Mouse (Mus musculus) retina, embryonic 14.5 days (tissue): ENCODE results near the gene Cpeb4.

ENCODE experiments used
- DNase-seq: peaks from one replicate; pipeline ENCODE4 v3.0.0-alpha.2; 2015; ENCODE audit warnings: low spot score

Gene Cpeb4

DNA sequence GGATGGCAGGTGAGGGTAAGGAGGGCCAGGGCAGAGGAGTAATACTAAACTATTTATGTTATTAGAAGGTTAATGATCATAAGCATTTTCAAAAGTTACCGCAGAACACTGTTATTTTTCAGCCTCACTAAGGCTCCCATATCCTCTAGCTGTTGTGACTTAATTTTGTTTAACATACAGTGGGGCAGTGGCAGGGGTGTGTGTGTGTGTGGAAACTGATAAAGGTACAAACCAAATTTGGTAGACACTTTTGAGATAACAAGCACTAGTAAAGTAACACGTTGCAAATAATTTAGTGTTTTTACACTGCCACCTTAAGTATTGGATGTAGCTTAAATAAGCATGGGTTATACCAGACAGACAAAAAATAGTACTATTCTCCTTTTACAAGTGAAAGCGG lies 24.9 kb downstream of the Cpeb4 start:
- no peak for DNase-seq

DNA sequence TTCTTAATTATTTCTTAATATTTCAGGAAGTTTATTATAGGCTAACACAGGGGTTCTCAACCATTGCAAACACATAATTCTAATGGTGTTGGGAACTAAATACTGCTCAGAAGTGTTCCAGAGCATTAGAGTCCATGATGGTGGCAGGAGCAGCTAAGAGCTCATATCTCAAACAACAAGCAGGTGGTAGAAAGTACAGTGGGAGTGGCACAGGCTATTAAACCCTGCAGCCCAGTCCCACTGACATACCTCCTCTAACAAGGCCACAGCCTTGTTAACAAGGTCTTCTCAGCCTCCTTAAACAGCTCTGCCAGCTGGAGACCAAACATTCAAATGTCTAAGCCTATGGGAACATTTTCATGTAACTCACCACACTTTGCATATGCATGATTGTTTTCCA lies 27.2 kb downstream of the Cpeb4 start:
- DNase-seq = no peak

DNA sequence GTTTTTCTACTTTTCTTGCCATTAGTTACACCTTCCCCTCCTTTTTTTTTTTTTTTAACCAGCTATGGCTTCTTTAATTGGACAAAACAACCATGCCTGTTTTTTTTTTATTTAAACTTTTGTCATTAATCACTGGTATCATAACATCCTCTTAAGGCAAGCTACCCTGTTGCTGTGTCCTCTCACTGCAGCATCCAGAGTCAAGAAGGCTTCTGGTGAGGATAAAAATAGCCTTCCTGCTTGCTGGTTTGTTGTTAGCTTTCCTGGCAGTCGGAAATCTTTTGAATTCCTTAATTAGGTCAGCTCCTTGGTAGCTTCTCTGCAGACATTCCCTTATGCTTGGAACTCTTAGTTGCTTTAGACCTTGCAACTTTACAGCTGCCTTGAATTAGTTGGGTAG lies 28.7 kb downstream of the Cpeb4 start:
- no peak for DNase-seq

DNA sequence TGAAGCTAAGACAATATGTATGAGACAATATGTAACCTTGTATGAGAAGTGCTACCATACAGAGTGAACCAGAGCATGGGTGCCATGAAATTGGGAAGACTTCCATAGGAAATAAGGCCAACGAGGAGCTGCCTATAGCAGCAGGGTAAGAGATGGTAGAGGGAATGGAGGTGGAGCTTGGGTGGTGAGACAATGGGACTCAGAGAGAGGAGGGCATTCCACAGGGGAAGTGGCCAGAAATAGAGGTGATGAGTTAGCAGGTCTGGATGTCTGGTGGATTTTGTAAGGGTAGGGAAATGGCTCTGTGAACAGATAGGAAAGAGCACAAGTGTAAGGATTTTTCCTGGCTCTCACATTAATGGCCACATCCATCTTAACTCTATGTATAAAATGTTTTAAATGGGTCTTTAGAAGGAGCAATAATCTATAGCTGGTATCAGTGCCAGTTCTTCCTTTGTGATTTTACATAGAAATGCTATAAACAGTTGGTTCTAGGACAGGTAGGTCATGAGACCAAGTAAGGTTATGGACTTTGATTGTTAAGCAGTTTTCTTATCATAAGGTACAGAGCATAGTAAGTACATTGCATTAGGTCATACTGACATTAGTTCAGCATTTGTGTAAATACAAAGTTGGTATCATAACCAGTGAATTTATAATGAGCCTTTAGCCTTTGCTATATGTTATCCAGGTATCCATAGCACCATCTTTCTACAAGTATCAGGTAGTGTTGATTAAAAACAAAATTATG lies 30.4 kb downstream of the Cpeb4 start:
- no peak for DNase-seq

DNA sequence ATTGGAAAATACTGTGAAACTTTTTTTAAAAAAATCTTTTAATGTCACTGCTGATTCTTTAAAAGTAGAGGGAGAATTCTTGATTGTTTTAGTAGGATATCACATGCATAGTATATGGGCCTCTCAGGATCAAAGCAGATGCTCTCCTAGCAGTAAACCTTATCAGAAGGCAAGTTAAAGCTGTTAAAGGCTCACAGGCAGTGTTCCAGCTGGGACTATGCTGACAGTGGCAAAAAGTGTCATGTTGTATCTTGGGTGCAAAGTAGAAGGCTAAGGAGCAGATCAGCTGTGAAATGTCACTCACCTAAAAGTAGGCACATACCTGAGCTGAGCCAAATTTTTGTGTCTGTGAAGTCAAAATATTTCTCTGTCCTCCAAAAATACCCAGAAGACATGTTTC lies 34.5 kb downstream of the Cpeb4 start:
- DNase-seq = no peak

DNA sequence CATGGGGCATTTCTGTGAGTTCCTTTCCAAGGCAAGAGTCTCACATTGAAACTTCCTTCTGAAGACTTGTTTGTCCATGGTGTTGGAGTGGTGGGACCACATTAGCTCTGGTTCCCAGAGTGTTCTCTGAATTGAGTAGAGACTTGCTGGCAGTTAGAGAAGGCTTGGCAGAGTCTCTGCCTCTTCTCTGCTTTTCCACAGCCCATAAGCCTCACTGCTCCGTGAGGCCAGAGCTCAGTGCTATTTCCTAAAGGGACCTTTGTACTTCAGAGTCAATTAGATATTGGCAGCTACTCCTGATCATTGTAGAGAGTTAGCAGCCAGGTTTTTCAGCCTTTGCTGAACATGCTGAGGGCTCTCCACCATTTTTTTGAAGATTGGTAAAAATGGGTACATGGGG lies 35.6 kb downstream of the Cpeb4 start:
- no peak for DNase-seq

DNA sequence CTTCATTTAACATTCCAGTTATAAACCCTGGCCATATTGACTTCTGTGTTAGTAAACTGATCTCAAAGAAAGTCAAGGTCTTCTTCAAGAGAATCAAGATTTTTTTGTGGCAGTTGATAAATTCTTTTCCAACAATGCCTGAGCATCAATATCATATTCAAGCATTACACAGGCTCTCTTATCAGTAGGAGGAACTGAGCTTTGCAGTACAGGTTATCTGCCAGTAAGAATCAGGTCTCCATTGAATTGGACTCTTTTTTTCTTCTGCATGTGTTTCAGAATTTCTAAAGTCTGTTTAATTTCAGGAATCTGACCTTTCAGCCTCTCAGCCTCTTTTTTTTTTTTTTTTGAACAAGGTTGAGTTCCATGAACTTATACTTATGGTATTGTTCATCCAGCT lies 40.9 kb downstream of the Cpeb4 start:
- DNase-seq = no peak

DNA sequence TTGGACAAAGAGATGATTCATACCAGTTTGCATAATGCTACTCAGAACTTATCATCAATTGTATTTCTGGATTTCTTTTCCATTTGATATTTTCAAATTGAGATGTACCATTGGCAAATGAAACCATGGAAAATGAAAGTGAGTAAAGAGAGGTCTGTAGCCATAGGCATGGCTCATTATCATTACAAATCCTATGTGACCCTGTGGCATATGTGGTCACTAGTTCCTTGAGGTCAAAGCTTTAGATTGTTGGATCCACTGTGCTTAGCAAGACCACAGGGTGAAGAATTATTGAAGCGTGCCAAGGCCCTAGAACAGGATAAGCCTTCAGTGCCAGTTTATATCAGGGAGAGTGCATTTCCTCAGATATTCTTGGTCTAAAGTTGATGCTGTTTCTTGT lies 45.8 kb downstream of the Cpeb4 start:
- no peak for DNase-seq

DNA sequence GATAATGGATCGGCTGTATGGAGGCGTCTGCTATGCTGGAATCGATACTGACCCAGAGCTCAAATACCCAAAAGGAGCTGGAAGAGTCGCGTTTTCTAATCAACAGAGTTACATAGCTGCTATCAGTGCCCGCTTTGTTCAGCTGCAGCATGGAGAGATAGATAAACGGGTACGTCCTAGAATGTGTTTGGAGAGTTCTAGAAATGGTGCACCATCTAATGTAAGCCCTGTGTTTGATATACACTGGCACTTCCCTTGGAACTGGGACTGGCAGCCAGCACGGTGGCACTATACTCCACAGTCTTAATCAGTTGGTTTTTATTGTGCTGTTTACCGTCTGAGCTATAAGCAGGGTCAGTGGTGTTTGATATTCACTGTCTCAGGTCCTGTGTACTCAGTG lies 58.0 kb downstream of the Cpeb4 start:
- no peak for DNase-seq

DNA sequence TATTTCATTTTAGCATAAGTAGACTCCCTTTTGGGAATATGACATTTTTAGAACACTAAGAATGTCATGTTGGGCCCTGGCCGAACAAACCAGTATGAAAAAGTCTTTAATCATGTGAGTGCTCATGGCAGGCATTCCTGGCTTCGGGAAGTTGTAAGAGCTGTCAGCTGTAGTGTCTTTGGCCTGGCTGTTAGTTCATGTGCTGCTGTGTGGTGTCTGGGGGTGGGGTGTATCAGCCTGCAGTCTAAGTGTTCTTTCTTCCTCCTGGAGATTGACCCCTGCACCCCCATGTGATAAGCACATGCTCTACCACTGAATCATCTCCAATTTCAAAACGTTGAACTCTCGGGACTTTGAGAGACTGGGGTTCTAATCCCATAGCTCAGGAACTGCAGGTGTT lies 63.6 kb downstream of the Cpeb4 start:
- DNase-seq = no peak

DNA sequence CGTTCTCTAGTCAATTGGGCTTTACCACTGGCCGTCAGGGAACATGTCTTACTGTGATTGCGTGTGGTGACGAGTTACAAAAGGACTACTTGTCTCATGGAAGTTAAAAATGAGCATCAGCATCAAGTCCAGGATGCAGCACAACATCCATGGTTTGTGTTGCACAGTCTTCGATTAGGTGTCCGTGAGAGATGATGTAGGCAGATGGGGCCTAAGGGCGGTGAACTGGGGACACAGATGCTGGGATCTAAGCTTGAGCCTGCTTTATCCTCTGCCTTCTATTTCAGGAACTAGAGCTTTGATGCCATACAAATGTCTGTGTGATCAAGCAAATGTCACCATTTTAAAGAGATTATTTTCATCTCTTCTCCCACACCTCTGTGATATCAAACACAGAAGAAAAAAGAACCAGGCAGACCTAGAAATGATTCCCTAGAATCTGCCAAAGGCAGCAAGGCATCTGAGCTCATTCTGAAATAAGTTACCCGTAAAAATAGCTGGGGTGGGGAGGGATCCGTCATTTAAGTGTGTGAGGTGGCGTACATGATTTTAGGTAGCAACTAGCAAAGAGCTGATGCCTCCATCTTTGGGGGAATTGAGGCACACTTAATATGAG lies 65.0 kb downstream of the Cpeb4 start:
- DNase-seq = no peak

DNA sequence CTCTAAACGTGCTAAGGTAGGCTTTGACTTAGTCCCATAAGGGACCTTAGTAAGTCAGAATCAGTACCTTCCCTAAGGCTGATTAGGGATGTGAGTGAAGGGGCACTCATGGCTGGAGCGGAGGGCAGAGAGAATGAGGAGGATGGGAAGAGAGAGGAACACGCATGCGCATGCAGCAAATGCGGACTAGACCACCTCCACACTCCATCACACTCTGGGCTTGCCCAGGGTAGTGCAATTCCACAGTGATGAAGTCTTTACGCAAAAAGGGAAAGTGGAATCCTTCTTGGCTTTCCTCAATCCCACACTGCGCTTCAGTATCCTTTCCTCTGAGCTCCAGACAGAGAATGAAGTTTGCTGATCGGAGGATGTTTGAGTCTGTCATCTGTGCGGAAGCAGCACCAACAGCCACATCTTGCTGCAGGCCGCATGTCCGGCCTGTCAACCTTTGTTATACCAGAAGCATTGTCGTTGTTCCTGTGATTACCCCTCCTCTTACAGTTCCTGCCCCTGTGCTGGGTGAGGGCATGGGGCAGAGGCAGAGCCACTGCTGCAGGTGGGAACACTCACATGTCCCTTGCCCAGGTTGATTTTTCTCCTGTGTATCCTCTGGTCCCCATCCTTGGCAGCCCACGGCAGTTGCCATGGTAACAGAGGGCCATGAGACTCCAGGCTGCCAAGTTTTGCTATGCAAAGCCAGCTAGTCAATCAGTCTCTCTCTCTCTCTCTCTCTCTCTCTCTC lies 69.1 kb downstream of the Cpeb4 start:
- peak; percentile 51 for DNase-seq

DNA sequence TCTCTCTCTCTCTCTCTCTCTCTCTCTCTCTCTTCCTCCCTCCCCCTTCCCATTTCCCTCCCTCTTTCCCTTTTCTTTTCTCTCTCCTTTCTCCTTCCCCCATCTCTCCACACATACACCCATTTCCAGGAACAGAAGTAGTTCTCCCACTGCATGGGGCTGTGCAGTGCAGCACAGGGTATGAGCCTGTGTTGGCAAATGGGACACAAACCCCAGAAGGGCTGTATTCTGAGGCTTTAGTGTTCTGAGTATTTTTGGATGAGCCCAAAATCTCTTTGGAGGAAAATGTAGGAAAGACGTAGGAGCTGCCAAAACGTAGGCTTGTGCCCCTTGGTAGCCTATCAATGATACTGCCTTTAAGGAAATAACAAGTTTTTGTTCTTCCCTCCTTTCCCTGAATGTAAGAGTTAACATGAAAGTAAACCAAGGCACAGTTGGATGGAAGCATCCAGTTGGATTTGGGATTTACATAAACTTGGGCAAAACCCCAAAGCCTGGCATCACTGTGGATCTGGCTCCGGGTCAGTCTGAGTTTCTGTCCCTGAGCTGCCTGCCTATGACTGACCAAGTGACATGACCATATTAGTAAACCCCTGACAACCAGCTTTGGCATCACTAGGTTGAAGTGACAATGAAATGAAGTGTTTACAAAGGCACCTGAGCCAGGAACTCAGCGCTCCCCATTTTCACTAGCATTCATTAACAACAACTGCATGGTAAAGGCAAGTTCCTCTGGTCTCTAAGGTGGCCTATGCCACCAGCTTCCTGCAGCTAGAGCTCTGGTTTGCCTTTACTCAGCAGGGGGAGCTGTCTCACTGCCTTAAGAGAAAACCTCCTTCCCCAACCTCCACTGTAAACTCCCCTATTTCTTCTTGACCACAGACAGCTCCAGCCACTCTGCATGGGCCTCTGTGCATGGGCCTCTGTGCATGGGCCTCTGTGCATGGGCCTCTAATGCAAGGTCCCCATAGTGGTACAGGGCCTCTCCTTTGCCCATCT lies 69.9 kb downstream of the Cpeb4 start:
- DNase-seq = peak; percentile 7

DNA sequence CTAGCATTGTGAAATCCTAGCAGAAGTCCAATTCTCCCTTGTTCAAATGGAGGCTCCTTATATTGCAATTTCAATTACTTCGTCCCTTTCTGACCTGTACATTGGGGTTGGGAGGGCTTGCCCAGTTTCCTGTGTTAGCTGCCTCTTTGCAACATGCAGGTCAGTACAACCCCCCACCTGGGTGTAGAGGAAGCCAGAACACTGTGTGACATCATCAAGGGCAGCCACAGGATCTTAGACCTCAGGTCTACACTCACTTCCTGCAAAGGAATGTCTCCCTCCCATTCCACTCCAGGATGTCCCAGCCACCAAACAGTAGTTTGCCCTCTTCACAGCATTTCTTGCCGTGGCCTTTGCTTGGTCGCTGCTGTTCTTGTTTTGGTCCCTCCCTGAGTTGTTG lies 73.5 kb downstream of the Cpeb4 start:
- no peak for DNase-seq

DNA sequence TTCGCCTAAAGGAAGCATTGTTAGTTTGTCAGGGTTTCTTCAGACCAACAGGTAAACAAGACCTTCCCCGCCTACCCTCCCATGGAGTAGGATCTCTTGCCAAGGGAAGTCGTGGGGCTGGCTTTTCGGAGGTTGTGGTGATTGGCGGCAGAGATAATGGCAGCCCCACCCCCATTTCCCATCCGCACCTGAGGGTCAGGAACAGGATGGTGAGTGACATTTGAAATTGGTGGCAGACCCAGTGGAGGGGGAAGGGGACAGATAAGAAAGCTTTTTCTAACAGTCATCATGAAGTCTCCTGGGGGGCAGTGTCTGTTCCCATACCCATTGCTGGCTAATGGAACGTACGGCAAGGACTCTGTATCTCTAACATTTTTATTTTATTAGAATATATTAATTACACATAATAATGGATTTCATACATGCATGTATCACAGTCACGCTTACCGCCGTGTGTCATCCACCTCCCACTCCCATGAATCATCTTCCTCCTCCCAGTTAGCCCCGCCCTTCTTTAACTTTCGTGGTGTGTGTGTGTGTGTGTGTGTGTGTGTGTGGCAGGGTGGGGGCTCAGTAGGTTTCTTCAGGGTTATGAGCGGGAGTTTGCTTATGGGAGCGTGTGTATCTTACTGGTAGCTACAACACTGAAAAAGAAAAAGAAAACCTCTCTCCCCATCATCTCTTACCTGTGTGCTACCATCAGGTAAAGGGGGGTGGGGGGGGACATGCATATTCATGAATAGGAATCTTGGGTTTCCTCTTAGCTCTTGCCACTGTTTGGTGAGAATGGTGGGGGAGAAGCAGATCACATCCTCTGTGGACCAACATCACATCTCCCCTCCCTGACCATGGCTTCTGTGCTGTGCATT lies 76.7 kb downstream of the Cpeb4 start:
- DNase-seq = no peak

DNA sequence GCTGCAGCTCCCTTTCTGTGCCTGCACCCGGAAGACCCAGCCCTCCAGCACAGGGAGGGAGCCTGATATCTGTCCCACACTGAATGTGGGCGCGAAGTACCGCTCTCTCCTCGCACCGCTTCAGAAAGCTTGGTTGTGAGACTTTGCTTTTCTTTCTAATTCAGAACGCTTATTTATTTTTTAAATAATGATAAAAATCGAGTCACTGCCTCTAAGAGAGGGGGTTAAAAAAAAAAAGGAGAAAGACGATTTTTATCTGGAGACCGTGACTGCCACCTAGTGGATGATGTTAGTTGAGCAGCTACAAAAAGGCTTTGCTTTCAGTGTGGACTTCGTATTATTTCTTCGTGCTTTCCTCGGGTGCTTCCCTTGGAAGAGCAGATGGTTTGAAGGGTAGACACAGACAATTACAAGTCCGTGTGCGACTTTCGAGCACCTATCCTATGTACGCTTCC lies 77.3 kb downstream of the Cpeb4 start:
- peak; percentile 94 for DNase-seq

DNA sequence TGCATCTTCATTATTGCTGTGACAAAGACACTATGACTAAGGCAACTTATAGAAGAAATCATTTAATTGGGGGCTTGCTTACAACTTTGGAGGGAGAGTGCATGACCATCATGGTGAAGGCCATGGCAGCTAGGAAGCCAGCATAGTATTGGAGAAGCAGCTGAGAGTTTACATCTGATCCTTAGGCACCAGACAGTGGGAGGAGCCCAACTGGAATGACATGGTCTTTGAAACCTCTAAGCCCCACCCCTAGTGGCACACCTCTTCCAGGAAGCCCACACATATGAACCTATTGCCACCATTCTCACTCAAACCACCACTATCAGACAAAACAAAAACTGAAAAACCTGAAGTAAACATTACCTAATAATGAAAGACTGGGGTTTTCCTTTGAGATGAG lies 88.1 kb downstream of the Cpeb4 start:
- DNase-seq = no peak

DNA sequence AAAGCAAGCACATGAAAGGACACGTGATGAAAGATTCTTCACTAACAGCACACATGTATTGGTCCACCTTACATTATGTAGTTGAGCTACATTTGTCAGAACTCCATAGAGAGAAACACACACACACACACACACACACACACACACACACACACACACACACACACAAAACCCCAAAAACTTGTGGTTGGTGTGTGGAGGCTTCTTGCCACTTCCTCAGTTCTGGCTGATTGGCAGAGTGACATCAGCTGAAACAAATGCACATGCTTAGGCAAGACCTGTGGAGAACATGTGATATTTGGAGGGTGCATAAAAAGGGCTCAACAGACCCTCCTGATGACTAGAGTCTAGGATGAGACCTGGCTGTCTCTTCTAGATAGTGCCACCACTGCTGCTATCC lies 92.0 kb downstream of the Cpeb4 start:
- no peak for DNase-seq

DNA sequence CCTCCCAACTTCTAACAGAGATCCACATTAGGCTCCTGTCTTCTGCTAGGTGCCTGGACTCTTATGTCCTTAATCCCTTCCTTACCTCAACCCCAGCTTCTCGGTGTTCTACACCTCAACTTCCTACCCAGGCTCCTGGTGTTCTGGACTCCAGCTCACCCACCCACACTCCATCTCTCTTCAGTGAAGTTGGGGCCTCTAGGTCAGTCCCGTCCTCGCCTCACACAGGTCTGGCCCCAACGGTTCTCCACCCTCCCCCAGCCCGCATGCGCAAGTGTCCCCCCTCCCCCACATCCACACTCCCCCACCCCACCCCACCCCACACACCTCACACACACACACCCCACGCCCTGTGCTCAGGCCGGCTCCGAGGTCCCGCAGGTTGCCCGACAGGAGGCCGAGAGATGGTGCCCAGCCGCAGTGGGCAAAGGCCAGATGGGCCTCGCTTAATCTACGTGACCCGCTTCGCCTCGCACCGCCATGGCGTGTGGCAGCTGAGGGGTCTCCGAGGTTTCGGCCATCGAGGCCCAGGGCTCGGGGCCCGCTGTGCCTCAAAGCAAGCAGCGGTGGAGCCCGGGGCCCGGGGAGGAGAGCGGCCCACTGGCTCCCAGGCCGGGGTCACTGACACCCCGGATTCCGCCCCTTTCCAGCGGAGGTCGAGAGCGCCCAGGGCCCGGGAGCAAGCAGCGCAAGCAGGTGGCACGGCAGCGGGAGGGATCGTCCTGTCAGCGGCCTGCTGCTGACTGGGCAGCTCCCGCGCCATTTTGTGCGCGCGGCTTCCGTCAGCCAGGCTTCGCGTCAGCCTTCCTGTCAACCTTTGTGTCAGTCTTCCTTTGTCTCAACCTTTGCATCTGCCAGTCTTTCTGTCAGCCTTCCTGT lies 93.5 kb downstream of the Cpeb4 start, which contains the start of gene 4930524B15Rik:
TSS of gene 4930524B15Rik (plus strand) at position 337 of the 879 bp plus-strand sequence.
- DNase-seq = no peak

DNA sequence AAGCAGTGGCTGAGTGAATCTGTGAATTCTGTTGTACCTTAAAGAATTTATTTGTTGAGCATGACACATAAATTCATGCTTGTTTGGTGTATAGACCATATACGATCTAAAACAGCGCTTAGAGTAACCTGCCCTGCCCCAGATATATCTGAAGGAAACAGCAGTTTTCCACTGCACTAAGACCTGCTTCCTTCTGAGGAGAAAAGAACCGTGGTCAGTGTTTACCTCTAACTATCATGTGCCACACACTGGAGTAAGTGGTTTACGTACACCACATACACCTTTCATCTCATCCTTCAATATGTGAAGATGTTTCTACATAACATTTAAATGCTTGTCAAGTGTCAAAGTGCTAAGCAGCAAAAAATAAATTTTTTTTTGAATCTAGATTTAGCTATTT lies 102.1 kb downstream of the Cpeb4 start:
- DNase-seq = no peak
